Mouse (Mus musculus): ENCODE measurements around the gene Nktr. TPM values are rescaled to one million over a fixed set of nuclear protein-coding genes. Genes with fewer than 3 reads are reported as not detected.

The Nktr gene
- total and polyA plus RNA-seq, 2 experiments = 27.2 to 36.7 TPM

GRCm38 (mm10) chr9:121775951-121776350 is 57.0 kb downstream of the Nktr start:
- H3K4me3 ChIP-seq (ENCODE audit: insufficient read depth, low read depth, low read length) = no peak overlapping the region
- H3K79me2 ChIP-seq (ENCODE audit: control insufficient read depth, insufficient read depth, low read length) = no peaks in the 10 kb centered on the region
- TF ChIP-seq POLR2A (IDR thresholded peaks at IDR 0.05; ENCODE audit: extremely low read depth, insufficient read depth, low read length) = no peak
- TF ChIP-seq CTCF (IDR thresholded peaks at IDR 0.05; ENCODE audit: low read depth, low read length) = no peak
- peaks cover 9% of the 10 kb centered on the region; the same call in 1 of the 2 replicates for H3K27me3 ChIP-seq (ENCODE audit: control insufficient read depth, insufficient read depth, low read length)
- no peak for DNase-seq (ENCODE audit: extremely low read depth, low read depth, low spot score)
- no peak overlapping the region for H3K9ac ChIP-seq (ENCODE audit: low read depth, low read length)
- no peaks in the 10 kb centered on the region for H3K4me1 ChIP-seq (ENCODE audit: control insufficient read depth, insufficient read depth, low read length)
- 79% methylated on average over 10 of the region's 10 CpGs for WGBS
- H3K36me3 ChIP-seq (ENCODE audit: control insufficient read depth, insufficient read depth, low read length) = no peaks in the 10 kb centered on the region
- no peak overlapping the region for H3K27ac ChIP-seq (replicated peaks; ENCODE audit: insufficient read depth, low read depth, low read length)

DNA sequence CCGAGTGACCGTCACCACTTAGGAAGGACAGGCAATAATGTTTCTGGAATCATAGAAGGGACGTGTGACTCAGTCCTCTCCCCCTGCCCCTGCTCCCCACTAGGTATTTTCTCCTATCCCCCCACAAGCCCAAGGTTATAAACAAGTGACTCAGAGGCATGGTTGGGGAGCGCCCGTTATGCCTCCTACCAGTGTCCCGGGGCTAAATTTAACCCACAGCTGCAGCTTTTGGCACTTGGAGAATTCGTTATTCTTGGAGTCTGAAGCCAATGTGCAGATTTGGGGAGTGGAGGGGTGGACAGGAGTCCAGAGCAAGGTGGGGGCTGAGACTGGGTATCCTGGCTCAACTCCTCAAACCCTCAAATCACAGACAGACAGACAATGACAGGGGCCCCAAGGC is 57.5 kb downstream of the Nktr start:
- Histone ChIP-seq H3K9ac (ENCODE audit: low read depth, low read length) (no peak overlapping the region), H3K27ac (replicated peaks; ENCODE audit: insufficient read depth, low read depth, low read length) (no peak overlapping the region), H3K4me1 (ENCODE audit: control insufficient read depth, insufficient read depth, low read length) (no peaks in the 10 kb centered on the region), H3K27me3 (ENCODE audit: control insufficient read depth, insufficient read depth, low read length) (peaks cover 9% of the 10 kb centered on the region; the same call in 1 of the 2 replicates), H3K36me3 (ENCODE audit: control insufficient read depth, insufficient read depth, low read length) (no peaks in the 10 kb centered on the region), H3K79me2 (ENCODE audit: control insufficient read depth, insufficient read depth, low read length) (no peaks in the 10 kb centered on the region), H3K4me3 (ENCODE audit: insufficient read depth, low read depth, low read length) (no peak overlapping the region)
- TF ChIP-seq POLR2A (IDR thresholded peaks at IDR 0.05; ENCODE audit: extremely low read depth, insufficient read depth, low read length) (no peak), CTCF (IDR thresholded peaks at IDR 0.05; ENCODE audit: low read depth, low read length) (no peak)
- no peak for DNase-seq (ENCODE audit: extremely low read depth, low read depth, low spot score)
- WGBS = 79% methylated on average over 7 of the region's 7 CpGs

- H3K4me3 ChIP-seq (ENCODE audit: insufficient read depth, low read depth, low read length) = no peak within 1 kb of the TSS
- H3K4me1 ChIP-seq (ENCODE audit: control insufficient read depth, insufficient read depth, low read length) = no peaks in the 10 kb centered on the region
- peaks cover 9% of the 10 kb centered on the region; the same call in 1 of the 2 replicates for H3K27me3 ChIP-seq (ENCODE audit: control insufficient read depth, insufficient read depth, low read length)
- TF ChIP-seq POLR2A (IDR thresholded peaks at IDR 0.05; ENCODE audit: extremely low read depth, insufficient read depth, low read length) = no peak
- H3K9ac ChIP-seq (ENCODE audit: low read depth, low read length) = no peak within 1 kb of the TSS
- WGBS = 18% methylated on average over 30 of the region's 30 CpGs
- no peak within 1 kb of the TSS for H3K27ac ChIP-seq (replicated peaks; ENCODE audit: insufficient read depth, low read depth, low read length)
- H3K36me3 ChIP-seq (ENCODE audit: control insufficient read depth, insufficient read depth, low read length) = no peaks in the 10 kb centered on the region
- no peaks in the 10 kb centered on the region for H3K79me2 ChIP-seq (ENCODE audit: control insufficient read depth, insufficient read depth, low read length)
- DNase-seq (ENCODE audit: extremely low read depth, low read depth, low spot score) = no peak
Observed at GRCm38 (mm10) chr9:121777484-121778065, 58.6 kb downstream of the Nktr start, which contains the start of gene Klhl40. TSS of gene Klhl40 (plus strand) at chr9:121777607.

DNA sequence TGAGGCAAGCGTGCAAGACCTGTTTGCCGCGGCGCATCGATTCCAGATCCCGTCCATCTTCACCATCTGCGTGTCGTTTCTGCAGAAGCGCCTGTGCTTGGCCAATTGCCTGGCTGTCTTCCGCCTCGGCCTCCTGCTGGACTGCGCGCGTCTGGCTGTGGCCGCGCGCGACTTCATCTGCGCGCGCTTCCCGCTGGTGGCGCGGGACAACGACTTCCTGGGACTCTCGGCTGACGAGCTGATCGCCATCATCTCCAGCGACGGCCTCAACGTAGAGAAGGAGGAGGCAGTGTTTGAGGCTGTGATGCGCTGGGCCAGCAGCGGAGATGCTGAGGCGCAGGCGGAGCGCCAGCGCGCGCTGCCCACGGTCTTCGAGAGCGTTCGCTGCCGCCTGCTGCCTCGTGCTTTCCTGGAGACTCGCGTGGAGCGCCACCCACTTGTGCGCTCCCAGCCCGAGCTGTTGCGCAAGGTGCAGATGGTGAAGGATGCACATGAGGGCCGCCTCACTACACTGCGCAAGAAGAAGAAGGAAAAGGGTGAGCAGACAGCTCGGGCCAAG is 59.2 kb downstream of the Nktr start:
- no peaks in the 10 kb centered on the region for H3K36me3 ChIP-seq (ENCODE audit: control insufficient read depth, insufficient read depth, low read length)
- no peaks in the 10 kb centered on the region for H3K79me2 ChIP-seq (ENCODE audit: control insufficient read depth, insufficient read depth, low read length)
- peaks cover 9% of the 10 kb centered on the region; the same call in 1 of the 2 replicates for H3K27me3 ChIP-seq (ENCODE audit: control insufficient read depth, insufficient read depth, low read length)
- WGBS = 14% methylated on average over 54 of the region's 54 CpGs
- TF ChIP-seq CTCF (IDR thresholded peaks at IDR 0.05; ENCODE audit: low read depth, low read length) = no peak
- TF ChIP-seq POLR2A (IDR thresholded peaks at IDR 0.05; ENCODE audit: extremely low read depth, insufficient read depth, low read length) = no peak
- H3K27ac ChIP-seq (replicated peaks; ENCODE audit: insufficient read depth, low read depth, low read length) = no peak overlapping the region
- H3K4me3 ChIP-seq (ENCODE audit: insufficient read depth, low read depth, low read length) = no peak overlapping the region
- H3K9ac ChIP-seq (ENCODE audit: low read depth, low read length) = no peak overlapping the region
- H3K4me1 ChIP-seq (ENCODE audit: control insufficient read depth, insufficient read depth, low read length) = no peaks in the 10 kb centered on the region
- DNase-seq (ENCODE audit: extremely low read depth, low read depth, low spot score) = no peak

- Histone ChIP-seq H3K36me3 (ENCODE audit: control insufficient read depth, insufficient read depth, low read length) (no peaks in the 10 kb centered on the region), H3K9ac (ENCODE audit: low read depth, low read length) (no peak overlapping the region), H3K79me2 (ENCODE audit: control insufficient read depth, insufficient read depth, low read length) (no peaks in the 10 kb centered on the region), H3K27ac (replicated peaks; ENCODE audit: insufficient read depth, low read depth, low read length) (no peak overlapping the region), H3K4me1 (ENCODE audit: control insufficient read depth, insufficient read depth, low read length) (no peaks in the 10 kb centered on the region), H3K4me3 (ENCODE audit: insufficient read depth, low read depth, low read length) (no peak overlapping the region), H3K27me3 (ENCODE audit: control insufficient read depth, insufficient read depth, low read length) (no peaks in the 10 kb centered on the region)
- WGBS = 82% methylated on average over 12 of the region's 12 CpGs
- no peak for DNase-seq (ENCODE audit: extremely low read depth, low read depth, low spot score)
- no peak for TF ChIP-seq POLR2A (IDR thresholded peaks at IDR 0.05; ENCODE audit: extremely low read depth, insufficient read depth, low read length)
- TF ChIP-seq CTCF (IDR thresholded peaks at IDR 0.05; ENCODE audit: low read depth, low read length) = no peak
Observed at GRCm38 (mm10) chr9:121784801-121785200, 65.8 kb downstream of the Nktr start.

DNA sequence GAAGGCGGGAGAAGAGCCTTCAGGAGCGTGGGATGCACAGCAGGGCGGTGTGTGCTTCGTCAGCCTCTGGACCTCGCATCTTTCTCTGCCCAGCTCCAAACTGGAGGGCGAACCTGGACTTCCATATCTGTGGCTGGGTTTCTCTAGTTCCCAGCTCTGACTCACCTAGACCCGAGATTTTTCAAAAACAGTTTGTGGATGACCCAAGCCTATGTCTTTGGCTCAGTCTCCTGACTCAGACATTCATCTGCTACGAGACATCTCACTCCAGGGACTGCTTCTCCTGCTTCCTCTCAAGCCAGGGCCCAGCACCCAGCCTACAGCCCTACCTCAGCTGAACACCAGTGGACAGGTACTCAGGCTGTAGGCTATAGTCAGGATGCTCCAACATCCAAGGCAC is 66.3 kb downstream of the Nktr start:
- Histone ChIP-seq H3K4me3 (ENCODE audit: insufficient read depth, low read depth, low read length) (no peak overlapping the region), H3K27ac (replicated peaks; ENCODE audit: insufficient read depth, low read depth, low read length) (no peak overlapping the region), H3K27me3 (ENCODE audit: control insufficient read depth, insufficient read depth, low read length) (no peaks in the 10 kb centered on the region), H3K4me1 (ENCODE audit: control insufficient read depth, insufficient read depth, low read length) (no peaks in the 10 kb centered on the region), H3K36me3 (ENCODE audit: control insufficient read depth, insufficient read depth, low read length) (no peaks in the 10 kb centered on the region), H3K79me2 (ENCODE audit: control insufficient read depth, insufficient read depth, low read length) (no peaks in the 10 kb centered on the region), H3K9ac (ENCODE audit: low read depth, low read length) (no peak overlapping the region)
- no peak for DNase-seq (ENCODE audit: extremely low read depth, low read depth, low spot score)
- WGBS = 81% methylated on average over 8 of the region's 8 CpGs
- TF ChIP-seq POLR2A (IDR thresholded peaks at IDR 0.05; ENCODE audit: extremely low read depth, insufficient read depth, low read length) (no peak), CTCF (IDR thresholded peaks at IDR 0.05; ENCODE audit: low read depth, low read length) (no peak)

Data from liver, adult 2 months (tissue).